ENCODE assay signal across 22 mouse cellular contexts in the genomic region with DNA sequence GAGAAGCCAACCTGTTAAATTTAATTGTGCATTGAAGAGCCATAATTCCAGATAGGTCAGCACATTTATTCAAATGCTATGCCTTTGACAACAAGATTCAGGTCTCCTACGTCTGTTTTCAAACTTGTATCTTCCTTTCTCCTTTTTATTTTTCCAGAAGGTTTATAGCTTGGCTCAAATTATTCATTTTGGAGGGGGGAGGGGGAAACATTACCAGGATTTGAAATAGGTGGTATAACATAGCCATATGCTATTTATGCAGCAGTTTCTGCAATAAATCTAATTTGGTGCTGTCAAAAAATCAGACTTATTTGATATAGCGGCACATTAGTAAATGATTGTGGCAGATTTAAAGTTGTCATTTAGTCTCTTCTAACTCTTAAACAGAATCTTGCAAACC.
"Had no signal": no experiment of that assay in that cellular context is flagged by ENCODE, and none has a peak within 500 bp of the region (broad histone marks: within the 10 kb centered on the region; RNA-seq: fewer than 3 reads in every experiment).

No protein-coding gene starts in this region.

- H3K36me3 ChIP-seq: limb, embryonic 10.5 days; limb, embryonic 13.5 days; liver, embryonic 12.5 days; liver, embryonic 15.5 days; lung, embryonic 15.5 days; midbrain, embryonic 10.5 days; midbrain, embryonic 13.5 days; neural tube, embryonic 13.5 days; stomach, embryonic 15.5 days had no signal

- DNase-seq: kidney, postnatal 10 days; kidney, postnatal 4 days; layer of hippocampus, adult 9-11 months; liver; lung, adult 18-20 months; lung, postnatal 10 days; lung, postnatal 36 days; retina, postnatal 1 day; right cerebral cortex, postnatal 25 days; spleen, adult 18-20 months; thymus, postnatal 25 days had no signal

- H3K9ac ChIP-seq: limb, embryonic 13.5 days; liver, embryonic 12.5 days; liver, embryonic 15.5 days; lung, embryonic 15.5 days; midbrain, embryonic 13.5 days; neural tube, embryonic 13.5 days; stomach, embryonic 15.5 days had no signal

- H3K27ac ChIP-seq: limb, embryonic 10.5 days; limb, embryonic 13.5 days; liver, embryonic 12.5 days; liver, embryonic 15.5 days; lung, embryonic 15.5 days; neural tube, embryonic 13.5 days; stomach, embryonic 15.5 days had no signal

- H3K4me1 ChIP-seq: limb, embryonic 10.5 days; liver, embryonic 15.5 days; stomach, embryonic 15.5 days had no signal

- H3K4me2 ChIP-seq: limb, embryonic 13.5 days; liver, embryonic 12.5 days; liver, embryonic 15.5 days; lung, embryonic 15.5 days; midbrain, embryonic 13.5 days; neural tube, embryonic 13.5 days; stomach, embryonic 15.5 days had no signal

- H3K4me3 ChIP-seq: limb, embryonic 10.5 days; limb, embryonic 13.5 days; liver, embryonic 12.5 days; liver, embryonic 15.5 days; lung, embryonic 15.5 days; megakaryocyte, embryonic 14.5 days; midbrain, embryonic 10.5 days; midbrain, embryonic 13.5 days; myocyte; neural tube, embryonic 13.5 days; stomach, embryonic 15.5 days had no signal

- H3K27me3 ChIP-seq: limb, embryonic 13.5 days; liver, embryonic 12.5 days; liver, embryonic 15.5 days; lung, embryonic 15.5 days; megakaryocyte, embryonic 14.5 days; midbrain, embryonic 13.5 days; neural tube, embryonic 13.5 days; stomach, embryonic 15.5 days had no signal

- H3K9me3 ChIP-seq: limb, embryonic 10.5 days; limb, embryonic 13.5 days; liver, embryonic 12.5 days; liver, embryonic 15.5 days; lung, embryonic 15.5 days; megakaryocyte, embryonic 14.5 days; midbrain, embryonic 10.5 days; midbrain, embryonic 13.5 days; neural tube, embryonic 13.5 days; stomach, embryonic 15.5 days had no signal
